Comparison of ENCODE assay signal across 7 mouse cellular contexts in the genomic region with DNA sequence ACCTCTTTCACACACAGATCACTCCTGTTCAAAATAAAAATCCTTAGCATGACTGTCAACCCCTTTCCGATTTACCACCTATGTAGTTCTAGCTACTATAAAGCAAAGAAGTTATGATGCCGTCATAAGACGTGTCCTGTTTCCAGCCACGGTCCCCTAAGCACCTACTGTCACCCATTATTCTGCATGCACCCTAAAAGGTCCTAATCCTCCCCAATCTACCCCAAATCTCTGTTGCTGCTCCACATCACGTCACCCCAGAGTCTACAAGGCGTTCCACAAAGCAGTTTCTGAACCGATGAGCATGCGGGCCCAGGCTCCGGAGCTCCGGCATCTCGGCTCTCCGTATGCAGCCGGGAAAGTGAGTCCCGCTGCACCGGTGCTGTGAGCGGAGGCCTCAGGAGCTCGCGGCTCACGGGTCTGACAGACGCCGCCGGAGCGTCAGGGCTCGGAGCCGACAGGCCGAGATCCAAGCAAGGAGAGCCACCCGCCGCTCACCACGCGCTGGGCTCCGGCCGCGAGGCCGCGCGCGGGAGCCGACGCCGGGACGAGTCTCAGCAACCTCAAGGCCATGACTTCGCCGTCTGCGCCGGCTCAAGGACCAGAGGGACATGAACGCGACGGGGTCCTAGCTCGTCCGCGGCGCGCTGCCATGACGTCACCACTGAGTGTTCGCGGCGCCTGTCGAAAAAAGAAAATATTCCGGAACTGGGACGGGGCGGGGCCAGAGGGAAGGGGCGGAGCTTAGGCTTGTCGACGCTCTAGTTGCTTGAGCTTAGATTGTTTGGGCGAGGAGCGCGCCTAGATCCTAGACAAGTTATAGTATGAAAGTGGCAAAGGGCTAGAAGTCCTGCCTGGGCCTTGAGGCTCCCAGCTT. TPM values are rescaled to one million over a fixed set of nuclear protein-coding genes. Genes with fewer than 3 reads are reported as not detected.
DNase-seq lines count a peak whose midpoint lies in the region; ATAC-seq lines count a peak whose summit lies in the region.

Gene Ndufa10, minus strand, starts transcription at position 696 of the 877 bp plus-strand sequence.

- H3K27ac ChIP-seq in embryonic facial prominence, embryonic 11.5 days (replicated peaks; ENCODE audit: low read depth, low read length), result no peak within 1 kb of the TSS
- H3K27ac ChIP-seq in limb, embryonic 10.5 days, result peak within 1 kb of the TSS; percentile 88
- H3K27ac ChIP-seq in midbrain, embryonic 13.5 days, result peak within 1 kb of the TSS; percentile 65; the same call in 1 of the 2 replicates

- H3K36me3 ChIP-seq in embryonic facial prominence, embryonic 11.5 days (replicated peaks; ENCODE audit: control insufficient read depth, insufficient read depth, low read depth, low read length), result peaks cover 4% of the 10 kb centered on the region
- H3K36me3 ChIP-seq in limb, embryonic 10.5 days, result peaks cover 26% of the 10 kb centered on the region
- H3K36me3 ChIP-seq in midbrain, embryonic 13.5 days, result peaks cover 26% of the 10 kb centered on the region

- peak; percentile 92 for ATAC-seq in embryonic facial prominence, embryonic 11.5 days (replicated peaks; ENCODE audit: insufficient number of reproducible peaks, low FRiP score, low TSS enrichment, low read depth)
- peak; percentile 94 for ATAC-seq in granulocyte monocyte progenitor cell, adult 5-6 weeks (replicated peaks; ENCODE audit: poor library complexity, severe bottlenecking)
- ATAC-seq in midbrain, embryonic 13.5 days, result peak; percentile 93

- H3K27me3 ChIP-seq in embryonic facial prominence, embryonic 11.5 days (ENCODE audit: control insufficient read depth, insufficient read depth, low read length), result no peaks in the 10 kb centered on the region
- H3K27me3 ChIP-seq in limb, embryonic 10.5 days (ENCODE audit: low read depth, poor library complexity, severe bottlenecking), result no peaks in the 10 kb centered on the region
- H3K27me3 ChIP-seq in midbrain, embryonic 13.5 days, result peaks cover 3% of the 10 kb centered on the region; the same call in 1 of the 2 replicates

- peak; percentile 96 for DNase-seq in adrenal gland, postnatal 14 days
- peak; percentile 92 for DNase-seq in embryonic facial prominence, embryonic 11.5 days (ENCODE audit: low spot score)
- DNase-seq in kidney, adult 11 months, result peak; percentile 88
- peak; percentile 99 for DNase-seq in limb, embryonic 10.5 days (ENCODE audit: low spot score)
- peak; percentile 96 for DNase-seq in spleen, adult 12 weeks (ENCODE audit: low spot score)

- peak within 1 kb of the TSS; percentile 59 for H3K4me3 ChIP-seq in embryonic facial prominence, embryonic 11.5 days (ENCODE audit: low read depth, low read length)
- peak within 1 kb of the TSS; percentile 87 for H3K4me3 ChIP-seq in limb, embryonic 10.5 days
- peak within 1 kb of the TSS; percentile 78 for H3K4me3 ChIP-seq in midbrain, embryonic 13.5 days (replicated peaks)

- H3K4me2 ChIP-seq in embryonic facial prominence, embryonic 11.5 days (ENCODE audit: low read depth, low read length), result peak within 1 kb of the TSS; percentile 76
- H3K4me2 ChIP-seq in midbrain, embryonic 13.5 days (replicated peaks), result peak within 1 kb of the TSS; percentile 93

- H3K4me1 ChIP-seq in embryonic facial prominence, embryonic 11.5 days (ENCODE audit: control insufficient read depth, insufficient read depth, low read length), result no peaks in the 10 kb centered on the region
- peaks cover 14% of the 10 kb centered on the region for H3K4me1 ChIP-seq in limb, embryonic 10.5 days
- peaks cover 20% of the 10 kb centered on the region for H3K4me1 ChIP-seq in midbrain, embryonic 13.5 days (replicated peaks)

- peak within 1 kb of the TSS; percentile 67 for H3K9ac ChIP-seq in embryonic facial prominence, embryonic 11.5 days (replicated peaks; ENCODE audit: low read length)
- peak within 1 kb of the TSS; percentile 97 for H3K9ac ChIP-seq in midbrain, embryonic 13.5 days (replicated peaks)

- WGBS in embryonic facial prominence, embryonic 11.5 days, result under 1% methylated on average over 67 of the region's 67 CpGs
- 1% methylated on average over 67 of the region's 67 CpGs for WGBS in limb, embryonic 10.5 days
- under 1% methylated on average over 67 of the region's 67 CpGs for WGBS in midbrain, embryonic 13.5 days

- no peaks in the 10 kb centered on the region for H3K9me3 ChIP-seq in embryonic facial prominence, embryonic 11.5 days (replicated peaks; ENCODE audit: control insufficient read depth, low read length)
- H3K9me3 ChIP-seq in limb, embryonic 10.5 days (replicated peaks), result no peaks in the 10 kb centered on the region
- no peaks in the 10 kb centered on the region for H3K9me3 ChIP-seq in midbrain, embryonic 13.5 days

RNA-seq across cellular contexts. Expression of gene Ndufa10, which starts in this region (rescaled TPM):
- total RNA-seq in adrenal gland, postnatal 14 days (2021), result 626 and 670 TPM in 2 replicates
- 275 and 332 TPM in 2 replicates for polyA plus RNA-seq in embryonic facial prominence, embryonic 11.5 days (2014; fragmentation: Nextera tagmentation; extraction: Ambion mirVana)
- 134 and 155 TPM in 2 replicates for total RNA-seq in granulocyte monocyte progenitor cell, adult 5-6 weeks (2014; fragmentation: Nextera tagmentation)
- 103 and 107 TPM in 2 replicates for total RNA-seq in granulocyte monocyte progenitor cell, adult 5-6 weeks (2017)
- polyA plus RNA-seq in limb, embryonic 10.5 days (2016; fragmentation: Nextera tagmentation; extraction: Ambion mirVana), result 311 and 325 TPM in 2 replicates
- 271 and 284 TPM in 2 replicates for polyA plus RNA-seq in midbrain, embryonic 13.5 days (2015; fragmentation: Nextera tagmentation; extraction: Ambion mirVana)
